Mouse (Mus musculus) intestine, embryonic 14.5 days (tissue): ENCODE results near the gene Gnptab. TPM values are rescaled to one million over a fixed set of nuclear protein-coding genes. Genes with fewer than 3 reads are reported as not detected.

Experiments used
- ATAC-seq: fragments of 200-750 bp; cut with Nextera tagmentation; replicated peaks from 2 replicates; pipeline ENCODE4 v1.8.0; 2017; ENCODE audit warnings: low read depth, moderate number of reproducible peaks, moderate TSS enrichment, moderate library complexity; ENCODE audit not compliant: low FRiP score, low TSS enrichment
- DNase-seq: peaks from one replicate; pipeline ENCODE4 v3.0.0-alpha.2; 2018; ENCODE audit warnings: low spot score
- H3K27ac ChIP-seq: fragments of 300-500 bp; sonication (generic); 2 replicates; pipeline ENCODE4 v1.5.1; 2014; ENCODE audit warnings: low read depth, mild to moderate bottlenecking, control low read depth
- H3K27me3 ChIP-seq: fragments of 300-500 bp; sonication (generic); replicated peaks from 2 replicates; pipeline ENCODE4 v1.6.1; 2014; ENCODE audit warnings: low read length, control low read depth; ENCODE audit not compliant: control insufficient read depth, insufficient read depth
- H3K36me3 ChIP-seq: fragments of 300-500 bp; sonication (generic); 2 replicates; pipeline ENCODE4 v1.6.1; 2014; ENCODE audit warnings: low read length, control low read depth; ENCODE audit not compliant: control insufficient read depth, insufficient read depth
- H3K4me1 ChIP-seq: fragments of 300-500 bp; sonication (generic); replicated peaks from 2 replicates; pipeline ENCODE4 v1.6.1; 2014; ENCODE audit warnings: low read length, control low read depth, mixed read lengths; ENCODE audit not compliant: control insufficient read depth, insufficient read depth
- H3K4me2 ChIP-seq: fragments of 300-500 bp; sonication (generic); 2 replicates; pipeline ENCODE4 v1.6.1; 2014; ENCODE audit warnings: low read length
- H3K4me3 ChIP-seq: fragments of 300-500 bp; sonication (generic); 2 replicates; pipeline ENCODE4 v1.5.1; 2014; ENCODE audit warnings: low read depth, low read length, control low read depth, mixed read lengths
- H3K9ac ChIP-seq: fragments of 300-500 bp; sonication (generic); 2 replicates; pipeline ENCODE4 v1.6.1; 2014; ENCODE audit warnings: mild to moderate bottlenecking, low read length
- H3K9me3 ChIP-seq: fragments of 300-500 bp; sonication (generic); 2 replicates; pipeline ENCODE4 v1.6.1; 2016; ENCODE audit warnings: low read length, control low read depth; ENCODE audit not compliant: control insufficient read depth
- WGBS: fragments of 180-500 bp; shearing (Covaris S2); extraction: QIAGEN DNeasy Blood & Tissue Kit; methylation state at CpG from one replicate; pipeline ENCODE4 v1.1.7; 2014; 5-methylcytosine and 5-hydroxymethylcytosine counted together
- polyA plus RNA-seq: library from polyadenylated mRNA; unstranded; fragments of >200 nt; fragmentation: Nextera tagmentation; extraction: Ambion mirVana; gene quantifications from 2 replicates; pipeline ENCODE4 v1.2.1, GENCODE M21; 2014

The Gnptab gene
- polyA plus RNA-seq, 1 experiment from 2014 or later = 14.0 TPM

- DNase-seq (no peak), ATAC-seq (no peak)
- Histone ChIP-seq H3K9ac (no peak overlapping the region), H3K4me1 (no peaks in the 10 kb centered on the region), H3K4me3 (no peak overlapping the region), H3K9me3 (no peaks in the 10 kb centered on the region), H3K36me3 (no peaks in the 10 kb centered on the region), H3K27ac (no peak overlapping the region), H3K27me3 (no peaks in the 10 kb centered on the region), H3K4me2 (no peak overlapping the region)
- 63% methylated on average over 5 of the region's 5 CpGs for WGBS
These were observed 27.4 kb upstream of the Gnptab start for GRCm38 (mm10) chr10:88351411-88352103.

- no peak overlapping the region for H3K27ac ChIP-seq
- H3K36me3 ChIP-seq = no peaks in the 10 kb centered on the region
- no peak overlapping the region for H3K9ac ChIP-seq
- ATAC-seq = no peak
- no peaks in the 10 kb centered on the region for H3K27me3 ChIP-seq
- no peak overlapping the region for H3K4me3 ChIP-seq
- no peaks in the 10 kb centered on the region for H3K9me3 ChIP-seq
- H3K4me1 ChIP-seq = no peaks in the 10 kb centered on the region
- no peak for DNase-seq
- H3K4me2 ChIP-seq = no peak overlapping the region
- WGBS = 73% methylated on average over 2 of the region's 2 CpGs
These were observed 26.4 kb upstream of the Gnptab start for GRCm38 (mm10) chr10:88352549-88352948.

- ATAC-seq (peak; percentile 67), DNase-seq (no peak)
- Histone ChIP-seq H3K36me3 (no peaks in the 10 kb centered on the region), H3K27ac (no peak overlapping the region), H3K4me3 (no peak overlapping the region), H3K4me2 (no peak overlapping the region), H3K9me3 (no peaks in the 10 kb centered on the region), H3K27me3 (no peaks in the 10 kb centered on the region), H3K9ac (no peak overlapping the region), H3K4me1 (no peaks in the 10 kb centered on the region)
- 57% methylated on average over 5 of the region's 5 CpGs for WGBS
These were observed 24.3 kb upstream of the Gnptab start for GRCm38 (mm10) chr10:88354599-88354998.

DNA sequence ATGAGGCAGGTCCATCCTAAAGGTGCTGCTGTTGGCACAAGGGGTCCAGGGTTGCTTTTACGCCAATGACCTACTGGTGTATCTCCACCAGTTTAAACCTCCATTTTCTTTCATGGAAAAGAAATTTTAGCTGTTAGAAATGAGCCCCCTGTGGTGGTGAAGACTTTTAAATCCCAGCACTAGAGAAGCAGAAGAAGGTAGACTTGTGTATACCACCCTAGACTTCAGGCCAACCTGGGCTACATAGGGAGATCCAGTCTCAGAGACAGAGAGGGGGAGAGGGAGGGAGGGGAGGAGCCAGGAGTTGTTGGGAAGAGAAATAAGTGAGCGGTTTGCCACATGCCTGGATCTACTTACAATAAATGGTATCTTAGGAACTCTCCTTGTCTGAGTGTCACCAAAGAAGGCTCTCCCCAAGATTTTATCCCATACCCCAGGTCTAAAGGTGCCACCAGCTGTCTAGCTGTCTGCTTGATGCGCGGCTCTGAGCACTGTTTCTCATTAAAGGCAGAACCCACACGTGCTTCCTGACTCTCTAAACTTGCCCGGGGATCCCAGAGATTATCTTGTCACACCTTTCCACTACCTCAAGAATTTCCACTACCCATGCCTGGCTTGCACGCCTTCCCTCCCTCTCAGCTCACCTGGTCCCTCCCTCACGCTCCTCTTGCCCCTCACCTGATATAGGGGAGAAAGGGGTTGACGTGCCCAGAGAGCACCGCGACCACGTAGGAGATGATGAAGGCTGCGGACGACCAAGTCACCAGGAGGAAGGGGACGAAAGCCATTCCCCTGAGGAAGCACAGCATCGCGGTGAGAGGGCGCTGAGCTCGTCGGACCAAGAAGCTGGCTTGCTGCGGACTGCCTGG, 22.6 kb upstream of the Gnptab start:
- H3K27ac ChIP-seq = no peak overlapping the region
- 0 out of 2 replicates have a peak, but pooled peaks have one; percentile 12 for ATAC-seq
- H3K4me3 ChIP-seq = peak overlapping the region; percentile 56
- no peak for DNase-seq
- no peaks in the 10 kb centered on the region for H3K4me1 ChIP-seq
- no peaks in the 10 kb centered on the region for H3K9me3 ChIP-seq
- H3K9ac ChIP-seq = peak overlapping the region; percentile 68
- WGBS = 10% methylated on average over 21 of the region's 21 CpGs
- H3K36me3 ChIP-seq = no peaks in the 10 kb centered on the region
- no peaks in the 10 kb centered on the region for H3K27me3 ChIP-seq
- H3K4me2 ChIP-seq = peak overlapping the region; percentile 69

GRCm38 (mm10) chr10:88356983-88357559, 21.9 kb upstream of the Gnptab start:
- Histone ChIP-seq H3K9ac (peak overlapping the region; percentile 68), H3K9me3 (no peaks in the 10 kb centered on the region), H3K4me1 (no peaks in the 10 kb centered on the region), H3K4me3 (peak overlapping the region; percentile 56), H3K27me3 (no peaks in the 10 kb centered on the region), H3K27ac (no peak overlapping the region), H3K36me3 (no peaks in the 10 kb centered on the region), H3K4me2 (peak overlapping the region; percentile 69)
- DNase-seq (peak; percentile 82), ATAC-seq (peak; percentile 68)
- WGBS = 3% methylated on average over 36 of the region's 47 CpGs

- Histone ChIP-seq H3K27ac (no peak overlapping the region), H3K9ac (no peak overlapping the region), H3K9me3 (no peaks in the 10 kb centered on the region), H3K4me3 (no peak overlapping the region), H3K4me2 (no peak overlapping the region), H3K36me3 (no peaks in the 10 kb centered on the region), H3K4me1 (no peaks in the 10 kb centered on the region), H3K27me3 (no peaks in the 10 kb centered on the region)
- ATAC-seq (no peak), DNase-seq (no peak)
- WGBS = 61% methylated on average over 1 of the region's 1 CpGs
These were observed 16.7 kb upstream of the Gnptab start for GRCm38 (mm10) chr10:88362218-88362617.

- no peak overlapping the region for H3K4me2 ChIP-seq
These were observed 14.7 kb upstream of the Gnptab start for GRCm38 (mm10) chr10:88364221-88364620.

DNA sequence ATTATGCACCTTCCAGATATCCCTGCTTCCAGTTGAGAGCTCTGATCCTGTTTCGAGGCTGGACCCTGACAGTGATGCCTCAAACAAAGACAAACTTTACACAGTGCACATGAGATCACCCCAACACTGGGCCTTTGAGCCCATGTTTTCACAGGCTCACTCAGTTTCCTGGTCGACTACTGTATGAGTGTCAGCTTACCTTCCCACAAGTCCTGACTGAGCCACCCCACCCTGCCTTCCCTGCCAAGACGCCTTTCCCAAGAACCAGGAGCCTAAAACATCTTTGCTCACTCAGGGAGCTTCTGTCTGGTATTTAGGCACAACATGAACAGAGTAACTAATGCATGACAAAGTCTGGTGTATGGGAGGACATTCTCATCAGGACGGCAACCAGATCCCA, 9.7 kb upstream of the Gnptab start:
- Histone ChIP-seq H3K9ac (no peak overlapping the region), H3K4me3 (no peak overlapping the region), H3K4me1 (no peaks in the 10 kb centered on the region), H3K4me2 (no peak overlapping the region), H3K27ac (no peak overlapping the region), H3K27me3 (no peaks in the 10 kb centered on the region), H3K36me3 (no peaks in the 10 kb centered on the region), H3K9me3 (no peaks in the 10 kb centered on the region)
- DNase-seq = no peak
- 54% methylated on average over 4 of the region's 4 CpGs for WGBS
- no peak for ATAC-seq

More at GRCm38 (mm10) chr10:88364221-88364620, 14.7 kb upstream of the Gnptab start:
- DNase-seq (no peak), ATAC-seq (no peak)
- Histone ChIP-seq H3K9ac (no peak overlapping the region), H3K27me3 (no peaks in the 10 kb centered on the region), H3K27ac (no peak overlapping the region), H3K36me3 (no peaks in the 10 kb centered on the region), H3K4me1 (no peaks in the 10 kb centered on the region), H3K4me3 (no peak overlapping the region), H3K9me3 (no peaks in the 10 kb centered on the region)
- 72% methylated on average over 3 of the region's 3 CpGs for WGBS
